Mouse (Mus musculus) neutrophil, adult 5-6 weeks (primary cell): Measurements from ENCODE around the gene Ispd. TPM values are rescaled to one million over a fixed set of nuclear protein-coding genes. Genes with fewer than 3 reads are reported as not detected.

ENCODE experiments used
- ATAC-seq: fragments of 151-379, 151-347 bp; 2 replicates; pipeline ENCODE4 v1.8.0; 2017; ENCODE audit warnings: mild to moderate bottlenecking, moderate TSS enrichment; ENCODE audit not compliant: insufficient number of reproducible peaks, poor library complexity, low FRiP score, severe bottlenecking; ENCODE audit errors: extremely low read depth
- total RNA-seq: library from RNA; stranded (forward); fragments of 200-1000 nt; gene quantifications from 2 replicates; pipeline ENCODE4 v1.2.3, GENCODE M21; 2017

The Ispd gene
- total RNA-seq, 1 experiment from 2014 or later, result 1.0 TPM

DNA sequence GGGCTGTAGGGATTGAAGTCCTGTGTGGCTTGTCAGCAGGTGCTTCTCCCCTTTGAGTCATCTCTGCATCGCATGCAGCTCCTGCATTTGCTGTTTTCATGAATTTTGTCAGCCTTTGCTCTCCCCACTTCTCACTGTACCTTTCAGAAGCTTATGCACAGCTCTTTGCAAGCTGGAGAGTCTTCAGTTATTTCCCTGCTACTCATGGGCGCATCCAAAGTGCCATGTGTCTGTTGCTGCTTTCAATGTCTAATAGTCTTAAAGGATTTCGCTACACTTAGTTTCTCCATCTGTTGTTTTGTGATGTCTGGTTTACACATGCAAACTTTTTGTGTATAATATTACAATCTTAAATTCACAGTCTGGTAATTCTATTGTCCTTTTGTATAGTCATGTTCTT, 74.8 kb downstream of the Ispd start:
- no peak for ATAC-seq

GRCm38 (mm10) chr12:36457726-36458125, 76.5 kb downstream of the Ispd start:
- no peak for ATAC-seq

GRCm38 (mm10) chr12:36468325-36469044, 87.2 kb downstream of the Ispd start:
- ATAC-seq, result no peak

GRCm38 (mm10) chr12:36471411-36471810, 90.2 kb downstream of the Ispd start:
- no peak for ATAC-seq

- ATAC-seq, result no peak
Observed at GRCm38 (mm10) chr12:36474171-36474570, 92.9 kb downstream of the Ispd start.

DNA sequence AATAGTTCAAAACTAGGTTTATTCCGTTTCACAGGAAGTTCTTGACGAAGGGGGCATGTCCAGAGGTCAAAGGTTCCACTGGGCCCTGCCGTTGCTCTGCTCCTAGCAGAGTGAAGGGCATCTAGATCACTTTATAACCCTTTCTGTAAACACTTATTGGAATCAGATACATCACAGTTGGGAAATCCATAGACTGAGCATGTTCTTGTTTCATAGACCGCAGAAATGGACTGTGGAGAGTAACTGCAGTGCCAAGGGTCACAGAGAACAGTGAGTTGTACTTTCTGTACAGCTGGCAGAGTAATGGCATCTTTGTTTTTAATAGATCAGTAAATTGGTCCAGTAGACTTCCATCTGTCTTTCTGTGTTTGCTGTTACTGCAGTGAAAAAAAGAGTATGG, 94.0 kb downstream of the Ispd start:
- ATAC-seq, result no peak

DNA sequence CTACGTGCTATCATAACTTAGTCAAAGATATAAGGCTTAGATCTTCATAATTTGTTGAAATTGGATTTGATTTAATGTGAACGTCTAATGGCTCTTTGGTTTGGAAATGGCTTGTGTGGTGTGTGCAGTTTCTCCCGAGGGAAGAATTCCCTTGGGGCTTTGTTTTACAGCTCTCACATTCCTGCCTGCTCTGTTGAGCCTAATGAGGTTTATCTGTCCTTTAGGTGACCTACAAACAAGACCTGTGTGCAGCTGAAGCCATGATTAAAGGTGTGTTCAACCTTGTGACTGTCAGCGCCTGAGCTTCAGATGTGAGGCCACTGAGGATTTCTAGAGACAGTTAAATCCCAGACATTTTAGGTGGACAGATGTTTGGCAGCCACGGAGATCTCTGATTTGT, 95.2 kb downstream of the Ispd start:
- no peak for ATAC-seq

DNA sequence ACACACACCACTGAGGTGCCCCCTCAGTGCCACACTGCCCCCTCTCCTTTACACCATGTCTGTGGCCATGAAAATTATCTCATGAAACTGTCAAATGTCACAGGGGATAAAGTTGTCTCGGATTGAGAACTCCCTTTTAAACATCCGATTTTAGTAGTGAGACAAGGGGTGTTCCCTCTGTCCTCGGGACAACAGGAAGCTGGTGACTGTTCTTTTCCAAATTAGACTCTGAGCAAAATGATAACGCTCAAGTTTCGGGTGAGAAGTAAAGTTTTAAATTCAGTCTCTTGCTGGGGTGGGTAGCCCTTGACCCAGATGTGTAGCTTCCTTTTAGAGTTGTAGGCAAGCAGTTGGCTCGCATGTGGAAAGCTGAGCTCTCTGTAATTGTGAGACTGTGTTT, 96.3 kb downstream of the Ispd start:
- no peak for ATAC-seq

- no peak for ATAC-seq
Observed at GRCm38 (mm10) chr12:36477926-36478325, 96.7 kb downstream of the Ispd start.

- ATAC-seq, result no peak
Observed at GRCm38 (mm10) chr12:36481742-36482141, 100.5 kb downstream of the Ispd start.

- ATAC-seq, result no peak
Observed at GRCm38 (mm10) chr12:36483346-36483745, 102.1 kb downstream of the Ispd start.

DNA sequence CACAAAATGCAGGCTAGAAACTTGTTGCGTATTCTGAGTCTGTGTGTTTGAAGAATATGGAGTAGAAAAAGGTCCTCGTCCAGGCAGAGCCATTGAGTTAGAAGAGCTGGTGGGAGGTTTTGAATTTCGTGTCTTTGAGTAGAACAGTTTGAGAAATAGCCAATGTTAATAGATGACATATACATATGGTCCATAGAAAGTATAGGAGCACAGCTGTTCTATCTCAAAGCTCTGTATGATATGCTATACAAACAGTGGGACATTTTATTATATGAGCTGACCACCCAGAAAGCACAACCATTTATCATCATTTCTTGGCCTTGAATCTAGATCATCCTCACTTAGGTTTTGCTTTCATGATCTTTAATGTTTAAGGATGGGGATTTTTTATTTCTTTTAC, 116.3 kb downstream of the Ispd start:
- no peak for ATAC-seq

DNA sequence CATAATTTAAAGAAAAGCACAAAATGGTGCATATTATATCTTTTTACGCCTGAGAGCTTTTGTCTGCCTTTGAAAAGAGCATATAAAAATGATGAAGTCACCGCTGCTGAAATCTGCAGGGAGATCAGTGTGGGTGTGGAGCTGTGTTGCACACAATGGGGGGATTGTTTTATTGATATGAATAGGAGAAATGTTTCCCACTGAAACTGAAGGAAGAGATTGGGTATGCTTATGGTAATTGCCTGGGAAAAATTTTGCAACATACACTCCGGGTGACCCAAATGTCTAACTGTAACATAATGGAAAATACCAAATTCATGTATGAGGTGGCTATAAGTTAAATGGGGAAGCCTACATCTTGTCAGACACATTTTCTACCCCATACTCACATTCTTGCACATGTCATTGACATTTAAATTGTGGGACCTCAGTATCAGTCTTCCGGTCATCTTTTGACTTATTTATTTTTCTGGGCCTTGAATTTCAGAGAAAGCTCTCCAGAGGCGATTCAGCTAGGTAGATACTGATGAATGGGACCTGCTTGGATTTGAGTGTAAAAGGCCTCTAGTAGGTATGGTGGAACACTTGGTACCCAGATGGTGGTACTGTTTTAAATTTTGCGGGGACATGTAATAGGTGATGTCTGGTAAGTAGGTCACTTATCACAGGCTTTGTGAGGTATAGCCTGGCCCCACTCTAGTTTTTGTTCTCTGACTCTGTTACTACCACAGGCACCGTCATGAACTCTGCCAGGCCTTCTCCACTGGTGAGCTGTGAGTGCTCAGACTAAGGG, 126.1 kb downstream of the Ispd start:
- ATAC-seq, result no peak

DNA sequence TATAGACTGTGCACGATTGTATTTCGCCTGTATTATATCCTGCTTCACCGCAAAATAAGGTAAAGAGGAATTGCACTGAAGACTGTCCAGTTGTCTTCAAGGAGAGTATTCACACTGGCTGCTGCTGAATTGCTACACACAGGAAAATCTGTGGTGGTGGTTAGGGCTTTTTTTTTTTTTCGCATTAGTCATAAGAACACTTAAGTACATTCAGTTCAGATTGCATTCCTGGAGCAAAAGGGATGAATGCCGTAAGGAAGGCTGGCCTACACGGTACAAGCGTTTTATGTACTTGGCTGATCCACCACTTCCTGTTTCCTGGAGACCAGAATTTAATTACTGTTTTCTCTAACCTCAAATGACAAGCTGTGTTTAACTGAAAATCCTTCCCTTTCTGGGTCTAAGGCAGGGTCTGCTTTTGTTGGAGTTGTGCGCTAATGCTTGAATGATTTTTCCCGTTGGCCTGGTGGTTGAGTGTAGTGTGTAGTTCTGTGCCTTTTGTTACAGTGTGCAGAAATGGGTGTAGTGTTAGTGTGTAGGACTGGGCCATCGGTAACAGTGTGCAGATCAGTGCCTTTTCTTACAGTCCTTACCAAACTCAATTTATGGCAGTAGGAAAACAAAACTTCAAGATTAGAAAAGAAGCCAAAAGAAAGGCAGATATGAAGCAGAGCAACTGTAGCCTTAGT, 128.8 kb downstream of the Ispd start:
- ATAC-seq, result no peak

GRCm38 (mm10) chr12:36521774-36522173, 140.5 kb downstream of the Ispd start:
- ATAC-seq, result no peak

- ATAC-seq, result no peak
Observed at GRCm38 (mm10) chr12:36523515-36523914, 142.3 kb downstream of the Ispd start.

DNA sequence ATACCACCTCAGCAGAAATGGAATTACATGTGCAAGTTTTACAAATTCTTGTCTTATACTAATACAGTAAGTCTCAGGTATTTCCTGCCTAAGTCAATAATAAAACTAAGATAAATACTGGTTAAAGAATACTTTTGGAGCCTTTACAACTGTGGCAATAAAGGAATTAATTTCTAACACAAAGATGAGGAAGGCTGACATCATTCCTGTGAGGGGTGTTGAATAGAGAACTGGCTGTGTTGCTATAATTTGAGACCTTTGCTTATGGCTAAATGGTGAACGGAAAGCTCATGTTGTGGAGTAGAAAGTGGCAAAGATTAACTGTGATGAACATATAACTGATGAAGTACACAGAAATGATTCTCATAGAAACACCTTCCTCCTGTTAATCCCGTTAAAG, 149.7 kb downstream of the Ispd start:
- ATAC-seq, result no peak

- no peak for ATAC-seq
Observed at GRCm38 (mm10) chr12:36531421-36532072, 150.3 kb downstream of the Ispd start.

DNA sequence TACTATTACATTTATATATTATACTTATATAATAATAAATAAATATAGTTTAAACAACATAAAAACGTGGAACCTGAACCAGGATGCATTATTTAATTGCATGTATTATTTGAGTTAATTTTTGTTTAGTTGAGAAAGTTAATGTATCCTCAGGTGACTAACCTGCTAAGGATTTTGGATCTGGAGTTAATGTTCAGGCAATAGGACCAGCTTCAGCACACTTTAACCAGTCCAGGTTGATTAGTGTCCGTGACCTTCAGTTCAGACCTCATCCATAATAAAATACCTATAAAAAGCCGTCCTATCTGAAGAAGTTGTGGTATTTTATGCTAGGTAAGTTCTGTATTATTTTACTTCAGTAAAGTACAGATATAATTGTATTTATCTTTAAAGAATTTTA, 151.3 kb downstream of the Ispd start:
- ATAC-seq, result no peak
